Mouse (Mus musculus): ENCODE results near the gene Gpr158.
A peak's percentile ranks its signal among the peaks of the same experiment; 100 is the strongest.
"Not testable (repeated sequence)": the region's sequence is repeated elsewhere in the genome, so short reads cannot be mapped to it uniquely, and the experiment has no call there.

The Gpr158 gene

GRCm38 (mm10) chr2:21367345-21368111 lies at the start of gene Gpr158:
Gene Gpr158, plus strand, starts transcription at chr2:21367542.
- DNase-seq (ENCODE audit: low spot score) = peak; percentile 59

GRCm38 (mm10) chr2:21343821-21344220 lies 23.5 kb upstream of the Gpr158 start:
- no peak for DNase-seq (ENCODE audit: low spot score)

- DNase-seq (ENCODE audit: low spot score) = no peak
Observed at GRCm38 (mm10) chr2:21368351-21369170, 1.2 kb downstream of the Gpr158 start.

- DNase-seq (ENCODE audit: low spot score) = no peak
Observed at GRCm38 (mm10) chr2:21369171-21369485, 1.8 kb downstream of the Gpr158 start.

GRCm38 (mm10) chr2:21369556-21369955 lies 2.2 kb downstream of the Gpr158 start:
- no peak for DNase-seq (ENCODE audit: low spot score)

- DNase-seq (ENCODE audit: low spot score) = no peak
Observed at GRCm38 (mm10) chr2:21379516-21379915, 12.2 kb downstream of the Gpr158 start.

GRCm38 (mm10) chr2:21392727-21393126 lies 25.4 kb downstream of the Gpr158 start:
- no peak for DNase-seq (ENCODE audit: low spot score)

- no peak for DNase-seq (ENCODE audit: low spot score)
Observed at GRCm38 (mm10) chr2:21397347-21397746, 30.0 kb downstream of the Gpr158 start.

GRCm38 (mm10) chr2:21399657-21400056 lies 32.3 kb downstream of the Gpr158 start:
- no peak for DNase-seq (ENCODE audit: low spot score)

GRCm38 (mm10) chr2:21405617-21406016 lies 38.3 kb downstream of the Gpr158 start:
- no peak for DNase-seq (ENCODE audit: low spot score)

GRCm38 (mm10) chr2:21407443-21407985 lies 40.2 kb downstream of the Gpr158 start:
- DNase-seq (ENCODE audit: low spot score) = no peak

GRCm38 (mm10) chr2:21408821-21409220 lies 41.5 kb downstream of the Gpr158 start:
- DNase-seq (ENCODE audit: low spot score) = no peak

GRCm38 (mm10) chr2:21430288-21430687 lies 62.9 kb downstream of the Gpr158 start:
- no peak for DNase-seq (ENCODE audit: low spot score)

GRCm38 (mm10) chr2:21431182-21431581 lies 63.8 kb downstream of the Gpr158 start:
- DNase-seq (ENCODE audit: low spot score) = no peak

GRCm38 (mm10) chr2:21439626-21440025 lies 72.3 kb downstream of the Gpr158 start:
- DNase-seq (ENCODE audit: low spot score) = no peak

- not testable (repeated sequence) for DNase-seq (ENCODE audit: low spot score)
Observed at GRCm38 (mm10) chr2:21460606-21461005, 93.3 kb downstream of the Gpr158 start.

GRCm38 (mm10) chr2:21474957-21475356 lies 107.6 kb downstream of the Gpr158 start:
- no peak for DNase-seq (ENCODE audit: low spot score)

- no peak for DNase-seq (ENCODE audit: low spot score)
Observed at GRCm38 (mm10) chr2:21496881-21497280, 129.5 kb downstream of the Gpr158 start.

- no peak for DNase-seq (ENCODE audit: low spot score)
Observed at GRCm38 (mm10) chr2:21497965-21498364, 130.6 kb downstream of the Gpr158 start.

- DNase-seq (ENCODE audit: low spot score) = no peak
Observed at GRCm38 (mm10) chr2:21499399-21499798, 132.1 kb downstream of the Gpr158 start.

- no peak for DNase-seq (ENCODE audit: low spot score)
Observed at GRCm38 (mm10) chr2:21507449-21507848, 140.1 kb downstream of the Gpr158 start.

- no peak for DNase-seq (ENCODE audit: low spot score)
Observed at GRCm38 (mm10) chr2:21530750-21531149, 163.4 kb downstream of the Gpr158 start.

- DNase-seq (ENCODE audit: low spot score) = no peak
Observed at GRCm38 (mm10) chr2:21619180-21619579, 251.8 kb downstream of the Gpr158 start.

Data from ovary, postnatal 10 days (tissue).